Mouse (Mus musculus): ENCODE measurements around the gene Rhoh. TPM values are rescaled to one million over a fixed set of nuclear protein-coding genes. Genes with fewer than 3 reads are reported as not detected.

The Rhoh gene
- polyA plus RNA-seq, 1 experiment from 2014 or later: 0.46 TPM

DNA sequence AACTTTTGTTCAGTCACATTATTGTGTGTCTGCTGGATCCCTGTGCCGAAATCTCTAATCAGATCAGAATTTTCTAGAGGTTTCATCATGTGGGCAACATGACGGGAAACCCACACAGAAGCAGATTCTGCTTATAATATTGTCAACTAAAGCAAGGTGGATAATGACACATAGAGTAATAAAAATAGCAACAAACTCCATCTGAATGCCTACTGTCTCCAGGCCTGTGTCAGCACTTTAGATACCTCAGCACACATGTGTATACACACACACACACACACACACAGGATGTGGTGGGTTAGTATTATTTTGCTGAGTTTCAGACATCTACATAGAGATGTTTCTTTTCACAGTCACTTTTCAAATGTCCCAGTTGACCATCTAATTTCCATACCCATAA is 36.7 kb downstream of the Rhoh start:
- H3K27me3 ChIP-seq: no peaks in the 10 kb centered on the region
- H3K4me1 ChIP-seq (replicated peaks): no peaks in the 10 kb centered on the region
- H3K27ac ChIP-seq: no peak overlapping the region
- no peak for ATAC-seq (ENCODE audit: insufficient number of reproducible peaks, insufficient read depth, low FRiP score, low TSS enrichment, low read depth)
- no peak overlapping the region for H3K4me3 ChIP-seq (replicated peaks)
- peaks cover 4% of the 10 kb centered on the region; the same call in 1 of the 2 replicates for H3K9me3 ChIP-seq
- no peak overlapping the region for H3K9ac ChIP-seq (replicated peaks)
- no peak overlapping the region for H3K4me2 ChIP-seq
- no peaks in the 10 kb centered on the region for H3K36me3 ChIP-seq
- 97% methylated on average over 2 of the region's 2 CpGs for WGBS

DNA sequence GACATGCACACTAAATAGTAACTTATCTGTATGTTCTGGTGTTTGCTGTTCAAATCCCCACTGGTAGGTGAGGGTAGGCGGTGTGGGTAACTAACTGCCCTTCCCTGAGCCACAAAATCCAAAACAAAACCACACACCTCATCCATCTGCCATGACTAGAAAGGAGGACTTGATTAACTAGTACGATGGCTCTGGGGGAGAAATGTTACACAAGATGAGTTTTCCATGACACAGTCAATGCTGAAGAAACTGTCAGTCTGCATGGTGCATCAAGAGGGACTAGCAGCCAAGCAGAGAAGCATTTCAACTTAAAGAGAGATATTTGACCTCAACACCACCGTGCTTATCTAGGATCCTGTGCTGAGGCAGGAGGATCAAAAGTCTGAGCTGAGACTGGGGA is 37.7 kb downstream of the Rhoh start:
- H3K27ac ChIP-seq: no peak overlapping the region
- no peak overlapping the region for H3K4me3 ChIP-seq (replicated peaks)
- H3K9me3 ChIP-seq: peaks cover 13% of the 10 kb centered on the region
- 79% methylated on average over 3 of the region's 3 CpGs for WGBS
- ATAC-seq (ENCODE audit: insufficient number of reproducible peaks, insufficient read depth, low FRiP score, low TSS enrichment, low read depth): no peak
- H3K9ac ChIP-seq (replicated peaks): no peak overlapping the region
- H3K27me3 ChIP-seq: no peaks in the 10 kb centered on the region
- no peaks in the 10 kb centered on the region for H3K4me1 ChIP-seq (replicated peaks)
- no peaks in the 10 kb centered on the region for H3K36me3 ChIP-seq
- no peak overlapping the region for H3K4me2 ChIP-seq

- H3K27me3 ChIP-seq: no peaks in the 10 kb centered on the region
- no peak for ATAC-seq (ENCODE audit: insufficient number of reproducible peaks, insufficient read depth, low FRiP score, low TSS enrichment, low read depth)
- no peaks in the 10 kb centered on the region for H3K4me1 ChIP-seq (replicated peaks)
- no peak overlapping the region for H3K4me3 ChIP-seq (replicated peaks)
- H3K9me3 ChIP-seq: peaks cover 28% of the 10 kb centered on the region
- H3K36me3 ChIP-seq: no peaks in the 10 kb centered on the region
- H3K4me2 ChIP-seq: no peak overlapping the region
- no peak overlapping the region for H3K27ac ChIP-seq
- no peak overlapping the region for H3K9ac ChIP-seq (replicated peaks)
- WGBS: 94% methylated on average over 6 of the region's 6 CpGs
Observed at GRCm38 (mm10) chr5:65900113-65900512, 39.1 kb downstream of the Rhoh start.

DNA sequence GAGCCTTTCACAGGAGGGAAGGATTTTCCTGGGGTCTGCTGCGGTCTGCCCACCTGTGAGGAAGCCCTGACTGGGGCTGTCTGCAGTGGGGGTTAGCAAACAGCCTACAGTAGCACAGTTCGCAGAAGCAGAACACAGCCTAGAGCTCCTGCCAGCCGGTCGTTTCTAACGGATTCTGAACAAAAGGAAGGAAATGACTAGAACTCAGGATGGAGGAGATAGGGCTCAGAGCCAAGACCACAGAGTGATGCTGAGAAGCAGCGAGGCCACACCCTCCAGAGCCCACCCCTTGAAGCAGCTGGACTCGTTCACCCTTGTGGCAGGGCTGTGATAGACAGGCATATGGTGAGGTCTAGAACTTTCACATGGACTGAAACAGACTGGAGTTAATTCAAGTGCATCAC is 39.9 kb downstream of the Rhoh start:
- 0 out of 2 replicates have a peak, but pooled peaks have one; percentile 31 for ATAC-seq (ENCODE audit: insufficient number of reproducible peaks, insufficient read depth, low FRiP score, low TSS enrichment, low read depth)
- H3K36me3 ChIP-seq: no peaks in the 10 kb centered on the region
- H3K27ac ChIP-seq: no peak overlapping the region
- peaks cover 31% of the 10 kb centered on the region for H3K9me3 ChIP-seq
- no peak overlapping the region for H3K9ac ChIP-seq (replicated peaks)
- no peaks in the 10 kb centered on the region for H3K27me3 ChIP-seq
- H3K4me2 ChIP-seq: no peak overlapping the region
- WGBS: 62% methylated on average over 7 of the region's 7 CpGs
- no peak overlapping the region for H3K4me3 ChIP-seq (replicated peaks)
- no peaks in the 10 kb centered on the region for H3K4me1 ChIP-seq (replicated peaks)

DNA sequence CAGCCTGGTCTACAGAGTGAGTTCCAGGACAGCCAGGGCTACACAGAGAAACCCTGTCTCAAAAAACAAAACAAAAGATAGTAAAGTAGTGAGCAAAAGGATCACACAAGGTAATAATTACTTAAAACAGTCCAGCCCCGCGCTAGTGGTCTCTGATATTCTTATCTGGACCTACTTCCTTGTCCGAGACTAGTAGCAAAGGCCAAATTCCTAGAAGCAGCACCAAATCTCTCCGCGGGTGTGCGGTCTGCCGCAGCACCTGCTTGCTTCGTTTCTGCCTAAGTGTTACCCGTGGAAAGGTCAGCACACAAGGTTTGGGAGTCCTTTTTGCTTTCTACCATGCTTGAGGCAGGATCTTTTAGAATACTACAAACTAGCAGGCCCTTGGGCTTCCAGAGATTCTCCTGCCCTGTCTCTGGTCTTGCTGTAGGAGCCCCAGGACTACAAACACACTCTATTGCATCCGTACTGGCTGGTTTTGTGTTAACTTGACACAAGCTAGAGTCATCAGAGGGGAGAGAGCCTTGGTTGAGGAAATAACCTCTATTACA is 40.9 kb downstream of the Rhoh start:
- H3K9me3 ChIP-seq: peaks cover 31% of the 10 kb centered on the region
- no peaks in the 10 kb centered on the region for H3K36me3 ChIP-seq
- no peaks in the 10 kb centered on the region for H3K27me3 ChIP-seq
- H3K4me1 ChIP-seq (replicated peaks): no peaks in the 10 kb centered on the region
- no peak overlapping the region for H3K4me2 ChIP-seq
- no peak for ATAC-seq (ENCODE audit: insufficient number of reproducible peaks, insufficient read depth, low FRiP score, low TSS enrichment, low read depth)
- H3K27ac ChIP-seq: no peak overlapping the region
- H3K4me3 ChIP-seq (replicated peaks): no peak overlapping the region
- 90% methylated on average over 10 of the region's 10 CpGs for WGBS
- H3K9ac ChIP-seq (replicated peaks): no peak overlapping the region

DNA sequence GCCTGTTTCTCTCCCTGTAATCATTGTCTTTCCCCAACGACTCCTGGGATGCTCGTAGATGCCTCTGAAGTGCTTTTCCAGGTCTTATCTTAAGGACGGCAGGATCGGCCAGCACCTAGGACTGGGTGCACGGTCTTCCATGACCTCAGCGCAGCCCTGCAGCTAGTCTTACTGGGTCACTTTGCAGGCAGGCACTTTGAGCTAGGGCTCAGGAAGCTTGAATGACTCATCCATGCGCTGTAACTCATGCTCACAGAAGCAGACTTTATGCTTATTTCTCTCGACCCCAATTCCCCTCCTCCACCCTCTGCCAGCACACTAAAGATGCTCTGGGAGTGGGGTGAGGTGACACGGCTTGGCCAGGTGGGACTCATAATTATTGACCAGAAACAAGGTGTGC is 41.8 kb downstream of the Rhoh start:
- Histone ChIP-seq H3K4me3 (replicated peaks) (no peak overlapping the region), H3K27me3 (no peaks in the 10 kb centered on the region), H3K9me3 (peaks cover 31% of the 10 kb centered on the region), H3K4me2 (no peak overlapping the region), H3K36me3 (no peaks in the 10 kb centered on the region), H3K9ac (replicated peaks) (no peak overlapping the region), H3K4me1 (replicated peaks) (no peaks in the 10 kb centered on the region), H3K27ac (no peak overlapping the region)
- WGBS: 93% methylated on average over 9 of the region's 9 CpGs
- no peak for ATAC-seq (ENCODE audit: insufficient number of reproducible peaks, insufficient read depth, low FRiP score, low TSS enrichment, low read depth)

DNA sequence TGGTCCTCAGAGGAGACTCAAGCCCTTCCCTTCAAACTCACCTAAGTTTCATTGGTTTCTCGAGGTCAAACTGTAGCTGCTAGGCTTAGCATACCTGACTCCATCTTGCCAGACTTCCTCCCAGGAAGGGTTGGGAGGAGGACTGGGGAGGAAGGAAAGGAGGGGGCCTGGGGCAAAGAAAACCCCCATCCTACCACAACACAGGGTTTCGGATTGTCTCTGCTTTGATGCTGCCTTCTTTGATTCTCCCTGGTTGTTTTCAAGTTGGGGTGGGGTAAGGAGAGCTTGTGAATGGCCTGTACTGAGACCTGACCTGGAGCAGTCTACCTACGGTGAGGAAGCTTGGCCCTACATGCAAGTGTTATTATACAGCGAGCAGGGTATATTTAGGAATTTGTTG is 43.5 kb downstream of the Rhoh start:
- Histone ChIP-seq H3K27ac (no peak overlapping the region), H3K36me3 (no peaks in the 10 kb centered on the region), H3K9ac (replicated peaks) (no peak overlapping the region), H3K27me3 (no peaks in the 10 kb centered on the region), H3K9me3 (peaks cover 31% of the 10 kb centered on the region), H3K4me2 (no peak overlapping the region), H3K4me1 (replicated peaks) (no peaks in the 10 kb centered on the region), H3K4me3 (replicated peaks) (no peak overlapping the region)
- 88% methylated on average over 4 of the region's 4 CpGs for WGBS
- no peak for ATAC-seq (ENCODE audit: insufficient number of reproducible peaks, insufficient read depth, low FRiP score, low TSS enrichment, low read depth)

GRCm38 (mm10) chr5:65908751-65909150 is 47.7 kb downstream of the Rhoh start:
- H3K27me3 ChIP-seq: no peaks in the 10 kb centered on the region
- WGBS: 70% methylated on average over 2 of the region's 2 CpGs
- no peak for ATAC-seq (ENCODE audit: insufficient number of reproducible peaks, insufficient read depth, low FRiP score, low TSS enrichment, low read depth)

GRCm38 (mm10) chr5:65909321-65909720 is 48.3 kb downstream of the Rhoh start:
- no peak overlapping the region for H3K4me3 ChIP-seq (replicated peaks)
- peaks cover 11% of the 10 kb centered on the region for H3K9me3 ChIP-seq
- no peaks in the 10 kb centered on the region for H3K4me1 ChIP-seq (replicated peaks)
- H3K4me2 ChIP-seq: no peak overlapping the region
- ATAC-seq (ENCODE audit: insufficient number of reproducible peaks, insufficient read depth, low FRiP score, low TSS enrichment, low read depth): no peak
- no peak overlapping the region for H3K9ac ChIP-seq (replicated peaks)
- H3K27ac ChIP-seq: no peak overlapping the region
- H3K27me3 ChIP-seq: no peaks in the 10 kb centered on the region
- WGBS: 88% methylated on average over 4 of the region's 4 CpGs
- no peaks in the 10 kb centered on the region for H3K36me3 ChIP-seq

More at GRCm38 (mm10) chr5:65908751-65909150, 47.7 kb downstream of the Rhoh start:
- Histone ChIP-seq H3K36me3 (no peaks in the 10 kb centered on the region), H3K4me1 (replicated peaks) (no peaks in the 10 kb centered on the region), H3K4me2 (no peak overlapping the region), H3K9me3 (peaks cover 17% of the 10 kb centered on the region), H3K9ac (replicated peaks) (no peak overlapping the region), H3K27ac (no peak overlapping the region), H3K4me3 (replicated peaks) (no peak overlapping the region)

DNA sequence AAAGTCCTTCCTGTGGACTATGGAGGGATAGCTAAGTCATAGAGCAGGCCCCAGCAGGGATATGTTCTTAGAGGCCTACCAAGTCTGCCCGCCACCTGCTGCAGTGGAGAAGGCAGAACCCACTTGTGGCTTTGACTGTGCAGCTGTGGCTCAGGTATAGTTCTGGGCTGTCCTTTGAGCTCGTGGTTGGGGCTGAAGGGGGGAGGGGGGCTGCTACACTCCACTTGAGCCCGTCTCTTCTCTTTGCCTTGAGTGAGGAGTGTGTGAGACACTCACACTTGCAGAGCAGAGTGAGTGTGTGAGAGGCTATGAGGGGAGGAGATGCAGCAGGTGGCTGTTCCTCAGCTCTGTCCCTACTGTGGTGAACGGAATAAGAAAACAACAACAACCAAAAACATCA is 49.4 kb downstream of the Rhoh start:
- no peak for ATAC-seq (ENCODE audit: insufficient number of reproducible peaks, insufficient read depth, low FRiP score, low TSS enrichment, low read depth)
- 77% methylated on average over 4 of the region's 4 CpGs for WGBS

GRCm38 (mm10) chr5:65911676-65912075 is 50.7 kb downstream of the Rhoh start:
- no peak for ATAC-seq (ENCODE audit: insufficient number of reproducible peaks, insufficient read depth, low FRiP score, low TSS enrichment, low read depth)

More for the DNA sequence above, 49.4 kb downstream of the Rhoh start:
- H3K4me1 ChIP-seq (replicated peaks): no peaks in the 10 kb centered on the region
- H3K36me3 ChIP-seq: no peaks in the 10 kb centered on the region
- no peak overlapping the region for H3K27ac ChIP-seq
- H3K4me3 ChIP-seq (replicated peaks): no peak overlapping the region
- no peaks in the 10 kb centered on the region for H3K27me3 ChIP-seq
- no peak overlapping the region for H3K4me2 ChIP-seq
- H3K9ac ChIP-seq (replicated peaks): no peak overlapping the region
- H3K9me3 ChIP-seq: peaks cover under 1% of the 10 kb centered on the region; the same call in 1 of the 2 replicates

GRCm38 (mm10) chr5:65912201-65912600 is 51.2 kb downstream of the Rhoh start:
- Histone ChIP-seq H3K4me3 (replicated peaks) (no peak overlapping the region), H3K4me1 (replicated peaks) (no peaks in the 10 kb centered on the region), H3K27ac (no peak overlapping the region), H3K9me3 (no peaks in the 10 kb centered on the region), H3K4me2 (no peak overlapping the region), H3K27me3 (no peaks in the 10 kb centered on the region), H3K9ac (replicated peaks) (no peak overlapping the region), H3K36me3 (no peaks in the 10 kb centered on the region)
- no peak for ATAC-seq (ENCODE audit: insufficient number of reproducible peaks, insufficient read depth, low FRiP score, low TSS enrichment, low read depth)
- WGBS: 77% methylated on average over 5 of the region's 5 CpGs

More at GRCm38 (mm10) chr5:65911676-65912075, 50.7 kb downstream of the Rhoh start:
- H3K4me2 ChIP-seq: no peak overlapping the region
- no peaks in the 10 kb centered on the region for H3K36me3 ChIP-seq
- H3K9ac ChIP-seq (replicated peaks): no peak overlapping the region
- no peaks in the 10 kb centered on the region for H3K27me3 ChIP-seq
- 77% methylated on average over 7 of the region's 7 CpGs for WGBS
- no peak overlapping the region for H3K4me3 ChIP-seq (replicated peaks)
- H3K9me3 ChIP-seq: no peaks in the 10 kb centered on the region
- no peak overlapping the region for H3K27ac ChIP-seq
- no peaks in the 10 kb centered on the region for H3K4me1 ChIP-seq (replicated peaks)

All from limb, embryonic 12.5 days (tissue).